Mouse (Mus musculus) G1E (cell line): ENCODE results near the gene Kif26a.

Source experiments
- CTCF ChIP-seq: IDR thresholded peaks from 2 replicates; pipeline ENCODE4 v1.5.1; 2012; ENCODE audit warnings: low read depth, low read length, inconsistent platforms, mixed read lengths
- GATA1 ChIP-seq: IDR thresholded peaks from 2 replicates; pipeline ENCODE4 v1.6.1; 2012; ENCODE audit warnings: borderline replicate concordance, low read length, inconsistent platforms, mixed read lengths
- GATA2 ChIP-seq: IDR thresholded peaks from 2 replicates; pipeline ENCODE4 v1.6.1; 2012; ENCODE audit warnings: low read depth, low read length, inconsistent platforms, borderline replicate concordance
- POLR2AphosphoS5 ChIP-seq: IDR thresholded peaks from 2 replicates; pipeline ENCODE4 v1.6.1; 2012; ENCODE audit warnings: low read depth, low read length, inconsistent platforms; ENCODE audit not compliant: insufficient replicate concordance
- TAL1 ChIP-seq: conservative IDR thresholded peaks from 2 replicates; pipeline ENCODE4 v1.6.1; 2012; ENCODE audit warnings: low read depth, low read length, inconsistent platforms, mixed read lengths

DNA sequence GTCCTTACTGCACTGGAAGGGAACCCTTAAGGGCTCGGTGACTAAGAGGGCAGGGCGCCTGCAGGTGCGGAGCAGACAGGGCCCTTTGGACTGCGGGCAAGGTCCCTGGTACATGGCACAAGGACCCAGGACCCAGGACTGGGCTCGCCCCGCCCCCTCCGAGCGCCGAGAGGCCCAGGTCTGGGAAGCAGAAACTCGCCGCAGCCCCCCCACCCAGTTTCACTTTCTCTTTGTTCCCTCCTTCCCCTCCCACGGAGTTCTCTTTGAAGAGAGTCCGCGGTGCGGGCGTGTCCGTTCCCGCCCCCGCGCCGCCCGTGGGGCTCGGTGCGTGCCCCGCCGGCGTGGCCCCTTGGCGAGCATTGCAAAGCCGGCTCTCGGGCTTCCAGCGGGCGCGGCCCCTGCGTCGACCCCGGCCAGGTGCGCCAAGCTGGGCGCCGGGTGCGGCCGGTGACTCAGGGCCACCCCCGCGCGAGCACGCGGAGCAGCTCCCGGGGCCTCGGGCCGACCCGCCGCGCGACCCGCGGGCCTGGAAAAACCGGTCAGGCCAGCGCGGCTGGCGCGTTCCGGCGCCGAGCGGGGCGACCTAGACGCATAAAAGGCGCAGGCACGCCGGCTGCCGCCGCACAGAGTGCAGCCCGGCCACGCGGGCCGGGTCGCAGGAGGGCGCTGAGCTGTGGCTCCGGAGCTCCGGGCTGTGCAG, 15.7 kb upstream of the Kif26a start:
- no peak for TF ChIP-seq POLR2AphosphoS5
- no peak for TF ChIP-seq GATA1
- no peak for TF ChIP-seq CTCF
- TF ChIP-seq TAL1 = no peak
- no peak for TF ChIP-seq GATA2
